Mouse (Mus musculus): ENCODE measurements around the gene A430078G23Rik.
A peak's percentile ranks its signal among the peaks of the same experiment; 100 is the strongest.

Gene A430078G23Rik

GRCm38 (mm10) chr8:3411085-3411484 is 57.9 kb downstream of the A430078G23Rik start:
- no peak for DNase-seq (ENCODE audit: low read depth, low spot score)

DNA sequence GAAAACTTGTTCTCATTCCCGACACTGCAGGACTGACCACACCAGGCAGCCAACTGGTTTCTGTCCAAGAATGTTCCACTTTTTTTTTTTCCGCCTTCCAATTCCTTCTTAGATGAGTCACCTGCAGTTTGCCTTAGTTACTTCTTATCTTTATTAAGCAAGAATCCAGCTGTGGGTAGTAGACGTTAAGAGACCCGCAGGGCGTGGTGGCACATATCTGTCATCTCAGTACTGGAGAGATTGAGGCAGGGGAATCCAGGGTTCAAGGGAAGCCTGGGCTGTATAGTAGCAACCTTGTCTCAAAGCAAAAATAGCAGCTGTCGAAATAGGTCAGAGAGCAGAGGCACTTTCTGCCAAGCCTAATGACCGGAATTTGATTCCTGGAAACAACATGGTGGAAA is 58.7 kb downstream of the A430078G23Rik start:
- no peak for DNase-seq (ENCODE audit: low read depth, low spot score)

DNA sequence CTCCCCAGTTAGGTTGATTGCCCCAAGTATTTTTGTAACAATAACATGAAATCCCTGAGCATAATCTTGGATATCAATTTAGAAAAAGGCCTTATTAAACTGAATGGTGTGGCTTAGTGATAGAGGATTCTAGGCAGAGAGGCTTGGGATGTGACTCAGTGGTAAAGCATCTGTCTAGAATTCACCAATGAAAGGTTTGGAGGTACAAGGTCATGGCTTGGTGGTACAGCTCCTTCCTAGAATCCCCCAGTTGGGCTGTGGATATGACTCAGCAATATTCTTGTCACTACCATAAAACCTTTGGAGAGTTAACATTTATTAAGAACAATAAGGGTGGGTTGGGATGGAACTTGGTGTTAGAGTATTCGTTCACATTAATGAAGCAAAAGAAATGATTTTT is 59.6 kb downstream of the A430078G23Rik start:
- no peak for DNase-seq (ENCODE audit: low read depth, low spot score)

- no peak for DNase-seq (ENCODE audit: low read depth, low spot score)
Measured at GRCm38 (mm10) chr8:3414639-3415190, 61.5 kb downstream of the A430078G23Rik start.

DNA sequence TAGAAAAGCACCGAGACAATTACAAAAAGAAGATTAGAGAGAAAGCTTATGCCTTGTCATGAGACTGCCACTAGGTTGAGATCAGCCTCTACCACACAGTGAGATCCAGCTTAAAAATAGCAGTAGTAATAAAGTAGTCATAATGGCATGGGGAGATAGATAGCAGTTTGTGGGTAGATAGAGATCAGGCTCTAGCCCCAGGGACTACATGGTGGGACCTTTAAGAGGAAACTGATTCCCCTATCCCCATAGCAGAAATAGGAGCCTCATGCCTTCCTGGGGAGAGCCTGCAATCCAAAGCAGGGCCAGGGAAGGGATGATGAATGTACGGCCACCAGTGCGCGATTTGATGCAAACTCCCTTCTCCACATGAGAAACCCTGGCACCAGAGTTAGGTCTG is 62.0 kb downstream of the A430078G23Rik start:
- no peak for DNase-seq (ENCODE audit: low read depth, low spot score)

- no peak for DNase-seq (ENCODE audit: low read depth, low spot score)
Measured at GRCm38 (mm10) chr8:3415661-3416060, 62.4 kb downstream of the A430078G23Rik start.

- no peak for DNase-seq (ENCODE audit: low read depth, low spot score)
Measured at GRCm38 (mm10) chr8:3416846-3417245, 63.6 kb downstream of the A430078G23Rik start.

DNA sequence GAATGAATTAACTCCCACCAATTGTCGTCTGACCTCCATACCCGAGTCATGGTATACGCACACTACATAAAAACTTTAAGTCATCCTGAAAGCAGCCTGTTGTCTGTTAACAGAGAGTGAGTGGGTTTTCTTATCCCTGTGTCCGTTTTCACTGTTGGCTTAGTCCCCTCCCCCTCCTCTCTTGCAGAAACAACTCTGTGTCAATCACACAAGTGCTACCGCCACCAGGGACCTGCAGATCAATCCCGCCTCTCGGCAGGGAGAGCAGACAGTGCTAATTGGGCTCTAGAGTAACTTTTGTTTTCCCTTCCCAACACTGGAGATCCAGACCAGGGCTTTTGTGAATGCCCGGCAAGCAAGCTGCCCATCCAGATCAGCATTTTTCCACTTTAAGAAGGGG is 64.2 kb downstream of the A430078G23Rik start:
- DNase-seq (ENCODE audit: low read depth, low spot score): no peak

- no peak for DNase-seq (ENCODE audit: low read depth, low spot score)
Measured at GRCm38 (mm10) chr8:3418101-3418500, 64.9 kb downstream of the A430078G23Rik start.

- no peak for DNase-seq (ENCODE audit: low read depth, low spot score)
Measured at GRCm38 (mm10) chr8:3420105-3420706, 67.0 kb downstream of the A430078G23Rik start.

GRCm38 (mm10) chr8:3421507-3421906 is 68.3 kb downstream of the A430078G23Rik start:
- no peak for DNase-seq (ENCODE audit: low read depth, low spot score)

GRCm38 (mm10) chr8:3425217-3425616 is 72.0 kb downstream of the A430078G23Rik start:
- DNase-seq (ENCODE audit: low read depth, low spot score): no peak

DNA sequence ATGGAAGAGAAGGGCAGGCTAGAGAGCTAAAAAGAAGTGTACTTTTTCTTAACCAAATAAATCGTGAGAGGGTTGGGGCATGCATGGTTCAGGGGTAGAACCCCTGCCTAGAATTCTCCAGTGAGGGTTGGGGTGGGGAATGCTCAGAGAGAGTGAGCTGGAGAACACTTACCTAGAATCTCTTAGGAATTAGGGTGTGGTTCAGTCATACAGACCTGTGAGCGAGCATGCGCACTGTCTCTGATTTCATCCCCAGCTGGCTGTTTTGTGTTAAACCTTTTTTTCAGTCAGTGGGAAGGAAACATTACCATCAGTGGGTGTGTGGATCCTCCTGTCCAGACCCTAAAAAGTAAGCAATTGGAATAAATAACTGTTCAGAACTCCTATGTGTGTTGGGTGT is 73.0 kb downstream of the A430078G23Rik start:
- DNase-seq (ENCODE audit: low read depth, low spot score): no peak

DNA sequence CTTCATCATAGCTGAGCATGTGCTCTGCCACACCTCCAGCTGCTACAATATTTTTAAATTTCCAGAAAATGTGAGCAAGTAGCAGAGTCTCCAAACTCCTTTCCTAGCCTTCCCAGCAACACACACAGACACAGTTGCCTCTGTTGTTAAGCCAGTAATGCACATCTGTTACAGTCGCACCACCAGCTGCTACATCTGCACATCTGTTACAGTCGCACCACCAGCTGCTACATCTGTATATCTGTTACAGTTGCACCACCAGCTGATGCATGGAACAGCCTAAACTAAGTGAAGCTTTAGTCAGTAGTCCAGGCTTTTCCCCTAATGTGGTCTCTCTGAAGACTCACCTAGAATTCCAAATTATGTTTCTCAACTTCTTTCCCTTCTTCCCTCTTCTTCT is 75.2 kb downstream of the A430078G23Rik start:
- no peak for DNase-seq (ENCODE audit: low read depth, low spot score)

DNA sequence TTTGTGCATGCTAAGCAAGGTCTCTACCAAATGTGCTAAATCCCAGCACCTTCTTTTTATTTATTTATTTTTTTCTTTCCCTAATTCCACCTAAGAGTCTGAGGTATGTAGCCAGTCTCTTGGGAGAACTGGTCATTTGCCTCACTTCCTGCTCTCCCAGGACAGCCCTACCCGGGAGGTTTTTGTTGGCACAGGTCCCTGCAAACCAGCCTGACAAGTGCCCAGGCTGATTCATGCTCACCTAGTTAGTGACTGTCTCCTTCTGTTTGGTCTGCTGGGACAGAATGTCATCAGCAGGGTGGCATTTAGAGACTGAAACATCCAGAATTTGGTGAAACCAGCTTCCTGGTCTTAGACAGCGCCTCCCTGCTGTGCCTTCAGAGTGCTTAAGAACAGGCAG is 76.8 kb downstream of the A430078G23Rik start:
- no peak for DNase-seq (ENCODE audit: low read depth, low spot score)

- DNase-seq (ENCODE audit: low read depth, low spot score): no peak
Measured at GRCm38 (mm10) chr8:3431113-3431512, 77.9 kb downstream of the A430078G23Rik start.

DNA sequence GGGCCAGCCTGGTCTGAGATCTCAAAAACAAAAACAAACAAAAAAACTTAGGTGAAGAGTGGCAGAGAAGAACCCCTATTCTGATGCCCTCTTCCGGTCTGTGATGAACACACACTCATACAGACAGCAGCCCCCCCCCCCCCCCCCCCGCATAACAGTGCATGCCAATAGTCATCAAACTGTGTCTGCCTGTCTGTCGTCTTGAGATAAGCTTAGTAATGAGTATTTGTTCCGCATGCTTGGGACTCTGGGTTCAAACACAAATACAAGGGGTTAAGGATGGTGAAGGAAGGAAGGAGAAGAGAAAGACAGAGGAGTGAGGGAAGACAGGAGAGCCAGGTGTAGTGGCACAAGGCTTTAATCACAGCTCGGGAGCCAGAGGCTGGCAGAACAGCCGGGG is 83.3 kb downstream of the A430078G23Rik start:
- DNase-seq (ENCODE audit: low read depth, low spot score): no peak

DNA sequence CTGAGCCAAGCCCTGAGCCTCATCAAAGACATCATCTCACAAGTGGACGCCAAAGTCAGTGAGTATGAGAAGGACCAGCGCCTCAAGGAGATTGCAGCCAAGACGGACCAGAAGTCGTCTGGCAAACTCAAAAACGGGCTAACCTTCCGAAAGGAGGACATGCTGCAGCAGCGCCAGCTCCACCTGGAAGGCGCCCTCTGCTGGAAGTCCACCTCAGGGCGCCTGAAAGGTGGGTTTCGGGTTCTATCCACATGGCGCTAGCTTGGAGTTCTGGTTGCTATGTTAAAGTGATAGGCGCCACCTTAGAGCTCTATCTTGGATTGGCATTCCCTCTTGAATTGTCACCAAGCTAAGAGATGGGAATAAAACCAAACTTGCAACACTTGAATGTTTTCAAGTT is 86.3 kb downstream of the A430078G23Rik start:
- DNase-seq (ENCODE audit: low read depth, low spot score): peak; percentile 49

All from CD4-positive, CD25-positive, alpha-beta regulatory T cell, adult 2 months (primary cell).